ENCODE assay signal across 10 mouse cellular contexts in genomic region chr4:8198033-8198432, GRCm38 (mm10). TPM values are rescaled to one million over a fixed set of nuclear protein-coding genes. Genes with fewer than 3 reads are reported as not detected.
DNase-seq lines count a peak whose midpoint lies in the region; ATAC-seq and TF ChIP-seq lines count a peak whose summit lies in the region.
"Had no signal": no experiment of that assay in that cellular context is flagged by ENCODE, and none has a peak within 500 bp of the region (broad histone marks: within the 10 kb centered on the region; RNA-seq: fewer than 3 reads in every experiment).

No protein-coding gene starts in this region.

- H3K4me2 ChIP-seq in forebrain, embryonic 13.5 days, result no peak overlapping the region
- no peak overlapping the region for H3K4me2 ChIP-seq in forebrain, embryonic 11.5 days (ENCODE audit: low read depth, low read length, severe bottlenecking)
- no peak overlapping the region for H3K4me2 ChIP-seq in lung, embryonic 14.5 days
- no peak overlapping the region for H3K4me2 ChIP-seq in kidney, postnatal 0 days (ENCODE audit: low read length)
- H3K4me2 ChIP-seq in stomach, postnatal 0 days (replicated peaks; ENCODE audit: low read depth), result no peak overlapping the region
- H3K4me2 ChIP-seq: hindbrain, embryonic 13.5 days; midbrain, embryonic 12.5 days had no signal

- no peak overlapping the region for H3K27ac ChIP-seq in forebrain, embryonic 13.5 days
- no peak overlapping the region for H3K27ac ChIP-seq in forebrain, embryonic 11.5 days (ENCODE audit: low read depth, low read length)
- no peak overlapping the region for H3K27ac ChIP-seq in lung, embryonic 14.5 days (ENCODE audit: low read depth)
- no peak overlapping the region for H3K27ac ChIP-seq in kidney, postnatal 0 days
- H3K27ac ChIP-seq in stomach, postnatal 0 days (replicated peaks), result no peak overlapping the region
- H3K27ac ChIP-seq: hindbrain, embryonic 13.5 days; midbrain, embryonic 12.5 days had no signal

- H3K9me3 ChIP-seq in forebrain, embryonic 13.5 days (replicated peaks), result no peaks in the 10 kb centered on the region
- H3K9me3 ChIP-seq in forebrain, embryonic 11.5 days (ENCODE audit: control insufficient read depth, low read length), result no peaks in the 10 kb centered on the region
- H3K9me3 ChIP-seq in lung, embryonic 14.5 days (ENCODE audit: low read depth, low read length), result no peaks in the 10 kb centered on the region
- no peaks in the 10 kb centered on the region for H3K9me3 ChIP-seq in kidney, postnatal 0 days (replicated peaks; ENCODE audit: low read length)
- no peaks in the 10 kb centered on the region for H3K9me3 ChIP-seq in stomach, postnatal 0 days (ENCODE audit: control insufficient read depth, low read length)
- H3K9me3 ChIP-seq: hindbrain, embryonic 13.5 days; midbrain, embryonic 12.5 days had no signal

- intact Hi-C loops in gastrocnemius, postnatal 36 days (cut with DNase I), result no loop called here

- peak; percentile 57; the same call in 1 of the 2 replicates for ATAC-seq in forebrain, embryonic 13.5 days
- no peak for ATAC-seq in forebrain, embryonic 11.5 days (replicated peaks; ENCODE audit: low FRiP score)
- no peak for ATAC-seq in lung, embryonic 14.5 days (ENCODE audit: insufficient read depth)
- no peak for ATAC-seq in kidney, postnatal 0 days (replicated peaks; ENCODE audit: low FRiP score, low read depth)
- ATAC-seq in stomach, postnatal 0 days (ENCODE audit: low FRiP score, low TSS enrichment), result peak; percentile 47; the same call in 1 of the 2 replicates

- H3K4me1 ChIP-seq in forebrain, embryonic 13.5 days, result no peaks in the 10 kb centered on the region
- H3K4me1 ChIP-seq in forebrain, embryonic 11.5 days (replicated peaks; ENCODE audit: control insufficient read depth, insufficient read depth, low read length), result no peaks in the 10 kb centered on the region
- 0 out of 2 replicates have a peak, but pooled peaks cover 3% of the 10 kb centered on the region for H3K4me1 ChIP-seq in lung, embryonic 14.5 days (ENCODE audit: insufficient read depth)
- peaks cover 26% of the 10 kb centered on the region for H3K4me1 ChIP-seq in lung, adult 2 months (ENCODE audit: control insufficient read depth, insufficient read depth, low read length)
- H3K4me1 ChIP-seq in kidney, postnatal 0 days (replicated peaks; ENCODE audit: insufficient read depth, low read length), result no peaks in the 10 kb centered on the region
- no peaks in the 10 kb centered on the region for H3K4me1 ChIP-seq in stomach, postnatal 0 days (replicated peaks; ENCODE audit: control insufficient read depth, insufficient read depth)
- H3K4me1 ChIP-seq: hindbrain, embryonic 13.5 days; midbrain, embryonic 12.5 days had no signal

- 61% methylated on average over 5 of the region's 5 CpGs for WGBS in forebrain, embryonic 13.5 days
- 84% methylated on average over 5 of the region's 5 CpGs for WGBS in forebrain, embryonic 11.5 days
- 63% methylated on average over 5 of the region's 5 CpGs for WGBS in lung, embryonic 14.5 days
- WGBS in lung, adult 2 months, result 32% methylated on average over 5 of the region's 5 CpGs
- 59% methylated on average over 5 of the region's 5 CpGs for WGBS in kidney, postnatal 0 days
- whole genome bisulfite sequencing in stomach, postnatal 0 days, result 64% methylated on average over 5 of the region's 5 CpGs

- no peak for TF ChIP-seq CTCF in lung, embryonic 14.5 days (IDR thresholded peaks at IDR 0.05; ENCODE audit: low read depth)
- no peak for TF ChIP-seq CTCF in lung, adult 2 months (IDR thresholded peaks at IDR 0.05; ENCODE audit: insufficient read depth, low read length)
- no peak for TF ChIP-seq CTCF in kidney, postnatal 0 days (IDR thresholded peaks at IDR 0.05; ENCODE audit: low read depth)
- TF ChIP-seq CTCF in stomach, postnatal 0 days (IDR thresholded peaks at IDR 0.05; ENCODE audit: low read depth), result no peak

- no peak for TF ChIP-seq POLR2A in lung, adult 2 months (IDR thresholded peaks at IDR 0.05; ENCODE audit: borderline replicate concordance, extremely low read depth, low read depth, low read length)

- H3K4me3 ChIP-seq in forebrain, embryonic 13.5 days, result no peak overlapping the region
- no peak overlapping the region for H3K4me3 ChIP-seq in forebrain, embryonic 11.5 days (ENCODE audit: low read depth, low read length)
- no peak overlapping the region for H3K4me3 ChIP-seq in lung, embryonic 14.5 days (ENCODE audit: low read depth, low read length)
- H3K4me3 ChIP-seq in lung, adult 2 months (replicated peaks; ENCODE audit: extremely low read depth, low read depth, low read length), result no peak overlapping the region
- H3K4me3 ChIP-seq in kidney, postnatal 0 days (replicated peaks; ENCODE audit: low read depth, low read length), result no peak overlapping the region
- H3K4me3 ChIP-seq in stomach, postnatal 0 days (ENCODE audit: low read depth, low read length), result no peak overlapping the region
- H3K4me3 ChIP-seq: hindbrain, embryonic 13.5 days; midbrain, embryonic 12.5 days had no signal

- no peaks in the 10 kb centered on the region for H3K36me3 ChIP-seq in forebrain, embryonic 13.5 days (ENCODE audit: poor library complexity, severe bottlenecking)
- no peaks in the 10 kb centered on the region for H3K36me3 ChIP-seq in forebrain, embryonic 11.5 days (ENCODE audit: control insufficient read depth, insufficient read depth, low read length)
- no peaks in the 10 kb centered on the region for H3K36me3 ChIP-seq in lung, embryonic 14.5 days (ENCODE audit: insufficient read depth)
- no peaks in the 10 kb centered on the region for H3K36me3 ChIP-seq in kidney, postnatal 0 days (ENCODE audit: insufficient read depth, low read length)
- no peaks in the 10 kb centered on the region for H3K36me3 ChIP-seq in stomach, postnatal 0 days (ENCODE audit: control insufficient read depth, insufficient read depth, low read length)
- H3K36me3 ChIP-seq: hindbrain, embryonic 13.5 days; midbrain, embryonic 12.5 days had no signal

- no peaks in the 10 kb centered on the region for H3K27me3 ChIP-seq in forebrain, embryonic 13.5 days
- H3K27me3 ChIP-seq in forebrain, embryonic 11.5 days (ENCODE audit: control insufficient read depth, insufficient read depth, low read length), result no peaks in the 10 kb centered on the region
- H3K27me3 ChIP-seq in lung, embryonic 14.5 days (ENCODE audit: insufficient read depth, low read length), result no peaks in the 10 kb centered on the region
- no peaks in the 10 kb centered on the region for H3K27me3 ChIP-seq in kidney, postnatal 0 days (ENCODE audit: insufficient read depth, low read length)
- no peaks in the 10 kb centered on the region for H3K27me3 ChIP-seq in stomach, postnatal 0 days (ENCODE audit: control insufficient read depth, insufficient read depth, low read length)
- H3K27me3 ChIP-seq: hindbrain, embryonic 13.5 days; midbrain, embryonic 12.5 days had no signal

- H3K9ac ChIP-seq in forebrain, embryonic 13.5 days, result no peak overlapping the region
- H3K9ac ChIP-seq in forebrain, embryonic 11.5 days (ENCODE audit: low read length), result no peak overlapping the region
- H3K9ac ChIP-seq in lung, embryonic 14.5 days, result no peak overlapping the region
- no peak overlapping the region for H3K9ac ChIP-seq in kidney, postnatal 0 days (ENCODE audit: low read depth, low read length)
- H3K9ac ChIP-seq in stomach, postnatal 0 days (ENCODE audit: low read length), result no peak overlapping the region
- H3K9ac ChIP-seq: hindbrain, embryonic 13.5 days; midbrain, embryonic 12.5 days had no signal

- DNase-seq in forebrain, embryonic 11.5 days (ENCODE audit: low spot score), result no peak
- peak; percentile 61 for DNase-seq in lung, embryonic 14.5 days
- no peak for DNase-seq in lung, adult 2 months
- peak; percentile 28 for DNase-seq in kidney, postnatal 0 days (ENCODE audit: low spot score)
- no peak for DNase-seq in stomach, postnatal 0 days (ENCODE audit: low spot score)
- DNase-seq in gastrocnemius, postnatal 36 days, result no peak
- DNase-seq in embryo, embryonic 9.5 days (ENCODE audit: extremely low spot score), result no peak

- no peak for TF ChIP-seq EP300 in stomach, postnatal 0 days (optimal IDR thresholded peaks at IDR 0.05)

RNA-seq across cellular contexts. Expression of gene Car8, which starts 40.8 kb away (rescaled TPM):
- polyA plus RNA-seq in forebrain, embryonic 13.5 days (2015; fragmentation: Nextera tagmentation; extraction: Ambion mirVana), result 1.2 and 1.5 TPM in 2 replicates
- polyA plus RNA-seq in forebrain, embryonic 11.5 days (2014; fragmentation: Nextera tagmentation; extraction: Ambion mirVana), result 2.0 and 2.3 TPM in 2 replicates
- 7.4 and 7.7 TPM in 2 replicates for polyA plus RNA-seq in lung, embryonic 14.5 days (2014; fragmentation: Nextera tagmentation; extraction: Ambion mirVana)
- 11.1 and 15.1 TPM in 2 replicates for polyA plus RNA-seq in lung, adult 2 months (2012; rRNA removed)
- 9.7 and 10.7 TPM in 2 replicates for polyA plus RNA-seq in kidney, postnatal 0 days (2015; fragmentation: Nextera tagmentation; extraction: Ambion mirVana)
- polyA plus RNA-seq in stomach, postnatal 0 days (2015; fragmentation: Nextera tagmentation; extraction: Ambion mirVana), result 32.6 and 34.5 TPM in 2 replicates
- total RNA-seq in gastrocnemius, postnatal 36 days (2021), result 1 to 10 TPM; 1.4 to 2.7 TPM

Comparison
In these comparisons a context has a peak if more than half of its experiments do, and no peak if none do; other contexts are left out.
1. ATAC-seq: peak in forebrain, embryonic 13.5 days (single experiment) and stomach, postnatal 0 days (single experiment); none in forebrain, embryonic 11.5 days (single experiment), lung, embryonic 14.5 days (single experiment) and kidney, postnatal 0 days (single experiment).
2. DNase-seq: peak in lung, embryonic 14.5 days (single experiment) and kidney, postnatal 0 days (single experiment); none in forebrain, embryonic 11.5 days (single experiment), lung, adult 2 months (single experiment), stomach, postnatal 0 days (single experiment), gastrocnemius, postnatal 36 days (0 of 2) and embryo, embryonic 9.5 days (single experiment).